Mouse (Mus musculus) splenic B cell, adult 2 months (primary cell): ENCODE results near the gene 2310022B05Rik.
A peak's percentile ranks its signal among the peaks of the same experiment; 100 is the strongest.

Experiments
- DNase-seq: peaks from one replicate; pipeline ENCODE4 v3.0.0-alpha.2; 2011; ENCODE audit warnings: low read depth, low spot score
- H3K27me3 ChIP-seq: 2 replicates; pipeline ENCODE4 v1.6.1; 2012; ENCODE audit warnings: mild to moderate bottlenecking, low read length, moderate library complexity, mixed read lengths; ENCODE audit not compliant: control insufficient read depth, poor library complexity, insufficient read depth, severe bottlenecking
- H3K36me3 ChIP-seq: 2 replicates; pipeline ENCODE4 v1.6.1; 2012; ENCODE audit warnings: mild to moderate bottlenecking, low read length, moderate library complexity, mixed read lengths; ENCODE audit not compliant: control insufficient read depth, poor library complexity, insufficient read depth, severe bottlenecking

The 2310022B05Rik gene

GRCm38 (mm10) chr8:124608239-124608971 lies 54.8 kb downstream of the 2310022B05Rik start:
- peak; percentile 17 for DNase-seq
- Histone ChIP-seq H3K27me3 (no peaks in the 10 kb centered on the region), H3K36me3 (no peaks in the 10 kb centered on the region)

- no peaks in the 10 kb centered on the region for H3K27me3 ChIP-seq
- no peak for DNase-seq
- no peaks in the 10 kb centered on the region for H3K36me3 ChIP-seq
These were observed 59.1 kb downstream of the 2310022B05Rik start for GRCm38 (mm10) chr8:124604066-124604465.

- Histone ChIP-seq H3K36me3 (no peaks in the 10 kb centered on the region), H3K27me3 (no peaks in the 10 kb centered on the region)
- no peak for DNase-seq
These were observed 73.8 kb downstream of the 2310022B05Rik start for GRCm38 (mm10) chr8:124589393-124589792.

GRCm38 (mm10) chr8:124586556-124586955 lies 76.6 kb downstream of the 2310022B05Rik start:
- no peaks in the 10 kb centered on the region for H3K36me3 ChIP-seq
- no peak for DNase-seq
- no peaks in the 10 kb centered on the region for H3K27me3 ChIP-seq
